In the genomic region with DNA sequence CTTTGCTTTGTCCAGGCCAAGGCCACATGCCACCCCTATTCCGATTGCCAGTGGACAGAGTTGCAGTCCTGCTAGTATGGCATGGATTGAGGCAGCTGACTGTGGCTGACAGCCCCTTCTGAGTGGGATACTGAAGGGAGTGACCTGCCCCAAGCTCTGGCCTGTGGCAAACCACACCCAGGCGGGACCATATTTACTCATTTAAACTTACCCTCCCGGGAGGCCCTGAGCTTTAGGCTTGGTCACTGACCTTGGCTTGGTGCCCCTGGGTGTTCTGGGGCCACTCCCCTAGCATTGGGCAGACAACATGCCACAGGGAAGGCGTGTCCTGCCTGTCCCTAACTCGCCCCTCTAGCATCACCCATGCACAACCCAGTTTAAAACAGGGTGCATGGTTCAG, we compare ENCODE assay signal across 8 mouse cellular contexts. TPM values are rescaled to one million over a fixed set of nuclear protein-coding genes. Genes with fewer than 3 reads are reported as not detected.
DNase-seq lines count a peak whose midpoint lies in the region; ATAC-seq lines count a peak whose summit lies in the region.

No protein-coding gene starts in this region.

- no peaks in the 10 kb centered on the region for H3K27me3 ChIP-seq in limb, embryonic 15.5 days
- peaks cover 3% of the 10 kb centered on the region for H3K27me3 ChIP-seq in neural tube, embryonic 13.5 days

- intact Hi-C loops in heart, postnatal 25 days (cut with DNase I), result no loop called here
- intact Hi-C loops in gastrocnemius, postnatal 14 days (cut with DNase I; ENCODE audit: low total_unique reads), result no loop called here

- H3K36me3 ChIP-seq in limb, embryonic 15.5 days, result no peaks in the 10 kb centered on the region
- no peaks in the 10 kb centered on the region for H3K36me3 ChIP-seq in neural tube, embryonic 13.5 days

- 0 out of 2 replicates have a peak overlapping the region, but pooled peaks have one; percentile 15 for H3K9ac ChIP-seq in limb, embryonic 15.5 days
- peak overlapping the region; percentile 88 for H3K9ac ChIP-seq in neural tube, embryonic 13.5 days

- peaks cover 82% of the 10 kb centered on the region for H3K4me1 ChIP-seq in limb, embryonic 15.5 days
- peaks cover 89% of the 10 kb centered on the region for H3K4me1 ChIP-seq in neural tube, embryonic 13.5 days (replicated peaks)

- peak; percentile 97 for DNase-seq in heart, adult 11 months
- no peak for DNase-seq in heart, postnatal 25 days (ENCODE audit: low spot score)
- DNase-seq in NIH3T3 (ENCODE audit: low read depth), result peak; percentile 21
- DNase-seq in gastrocnemius, postnatal 14 days, result peak; percentile 52
- no peak for DNase-seq in embryo, embryonic 11 days
- no peak for DNase-seq in layer of hippocampus, adult 8-10 months (ENCODE audit: low spot score in 2 of 2)

- no peak overlapping the region; the same call in 1 of the 2 replicates for H3K27ac ChIP-seq in limb, embryonic 15.5 days
- H3K27ac ChIP-seq in neural tube, embryonic 13.5 days (replicated peaks), result 0 out of 2 replicates have a peak overlapping the region, but pooled peaks have one; percentile 9

- H3K4me3 ChIP-seq in limb, embryonic 15.5 days, result no peak overlapping the region
- no peak overlapping the region for H3K4me3 ChIP-seq in neural tube, embryonic 13.5 days

- 59% methylated on average over 5 of the region's 5 CpGs for WGBS in limb, embryonic 15.5 days
- 69% methylated on average over 5 of the region's 5 CpGs for WGBS in neural tube, embryonic 13.5 days

- ATAC-seq in limb, embryonic 15.5 days (ENCODE audit: insufficient number of reproducible peaks, low FRiP score, low TSS enrichment, low read depth), result no peak
- no peak for ATAC-seq in neural tube, embryonic 13.5 days (ENCODE audit: low read depth)

- H3K4me2 ChIP-seq in limb, embryonic 15.5 days, result peak overlapping the region; percentile 92
- peak overlapping the region; percentile 97 for H3K4me2 ChIP-seq in neural tube, embryonic 13.5 days

- H3K9me3 ChIP-seq in limb, embryonic 15.5 days, result no peaks in the 10 kb centered on the region
- H3K9me3 ChIP-seq in neural tube, embryonic 13.5 days, result no peaks in the 10 kb centered on the region

RNA-seq across cellular contexts. Expression of a gene that starts 3.8 kb away (rescaled TPM):
- total RNA-seq in heart, postnatal 25 days (2021), result 100 to 1,000 TPM; 111 to 122 TPM
- 100 to 1,000 TPM; 136 to 137 TPM for total RNA-seq in gastrocnemius, postnatal 14 days (2021)
- polyA plus RNA-seq in limb, embryonic 15.5 days (2015; fragmentation: Nextera tagmentation; extraction: Ambion mirVana), result 23.3 and 29.8 TPM in 2 replicates
- 15.9 and 19.4 TPM in 2 replicates for polyA plus RNA-seq in neural tube, embryonic 13.5 days (2015; fragmentation: Nextera tagmentation; extraction: Ambion mirVana)
- total RNA-seq in layer of hippocampus, adult 8-10 months (2022), result 100 to 1,000 TPM; 189 to 206 (median 196) TPM

Comparison
In these comparisons a context has a peak if more than half of its experiments do, and no peak if none do; other contexts are left out.
1. DNase-seq: peak in heart, adult 11 months (single experiment), NIH3T3 (single experiment) and gastrocnemius, postnatal 14 days (single experiment); none in heart, postnatal 25 days (single experiment), embryo, embryonic 11 days (single experiment) and layer of hippocampus, adult 8-10 months (0 of 2).